Mouse (Mus musculus): ENCODE results near the gene Flnb. TPM values are rescaled to one million over a fixed set of nuclear protein-coding genes. Genes with fewer than 3 reads are reported as not detected.

Gene Flnb
- polyA plus RNA-seq, 1 experiment from 2014 or later = 32.4 TPM

- no peak overlapping the region for H3K9ac ChIP-seq
- no peaks in the 10 kb centered on the region for H3K36me3 ChIP-seq
- no peak overlapping the region for H3K27ac ChIP-seq
- no peaks in the 10 kb centered on the region for H3K4me1 ChIP-seq
- no peak for ATAC-seq (ENCODE audit: low FRiP score)
- H3K4me2 ChIP-seq (replicated peaks) = no peak overlapping the region
- H3K4me3 ChIP-seq = no peak overlapping the region
- H3K27me3 ChIP-seq = no peaks in the 10 kb centered on the region
- 96% methylated on average over 5 of the region's 5 CpGs for WGBS
- H3K9me3 ChIP-seq (replicated peaks) = no peaks in the 10 kb centered on the region
Observed at GRCm38 (mm10) chr14:7832440-7832783, 14.7 kb downstream of the Flnb start.

- Histone ChIP-seq H3K27me3 (no peaks in the 10 kb centered on the region), H3K4me3 (no peak overlapping the region), H3K4me1 (no peaks in the 10 kb centered on the region), H3K9me3 (replicated peaks) (no peaks in the 10 kb centered on the region), H3K27ac (no peak overlapping the region), H3K9ac (no peak overlapping the region), H3K4me2 (replicated peaks) (no peak overlapping the region), H3K36me3 (no peaks in the 10 kb centered on the region)
- 83% methylated on average over 4 of the region's 4 CpGs for WGBS
- ATAC-seq (ENCODE audit: low FRiP score) = no peak
Observed at GRCm38 (mm10) chr14:7833458-7833857, 15.7 kb downstream of the Flnb start.

DNA sequence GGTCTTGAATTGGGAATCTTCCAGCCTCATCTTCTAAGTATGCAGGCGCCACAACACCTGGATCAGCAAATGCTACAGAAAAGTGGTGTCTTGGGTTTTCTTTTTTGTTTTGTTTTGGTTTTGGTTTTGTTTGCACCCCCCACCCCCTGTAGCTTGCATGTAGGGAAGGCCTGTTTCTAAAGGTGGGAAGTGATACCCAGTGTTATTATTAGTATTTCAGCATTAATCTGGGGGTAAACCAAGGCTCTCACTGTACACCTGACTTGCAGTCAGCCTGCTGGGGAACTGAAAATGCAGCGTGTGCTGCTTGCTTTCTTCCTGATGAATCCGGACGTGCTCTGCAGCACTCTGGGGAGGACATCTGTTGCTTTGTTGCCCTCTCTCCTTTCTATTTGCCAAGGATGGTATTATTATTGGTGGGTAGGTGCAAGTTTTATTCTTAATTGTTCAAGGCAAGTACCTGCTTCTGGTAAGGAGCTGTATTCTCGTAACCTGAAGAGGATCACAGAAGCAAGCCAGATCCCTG, 20.9 kb downstream of the Flnb start:
- H3K27ac ChIP-seq = no peak overlapping the region
- no peak for ATAC-seq (ENCODE audit: low FRiP score)
- no peak overlapping the region for H3K4me2 ChIP-seq (replicated peaks)
- peaks cover 6% of the 10 kb centered on the region; the same call in 1 of the 2 replicates for H3K4me1 ChIP-seq
- no peaks in the 10 kb centered on the region; the same call in 1 of the 2 replicates for H3K36me3 ChIP-seq
- WGBS = 79% methylated on average over 5 of the region's 5 CpGs
- no peaks in the 10 kb centered on the region for H3K9me3 ChIP-seq (replicated peaks)
- no peak overlapping the region for H3K4me3 ChIP-seq
- no peaks in the 10 kb centered on the region for H3K27me3 ChIP-seq
- H3K9ac ChIP-seq = no peak overlapping the region

GRCm38 (mm10) chr14:7839950-7840514, 22.3 kb downstream of the Flnb start:
- Histone ChIP-seq H3K9me3 (replicated peaks) (no peaks in the 10 kb centered on the region), H3K4me3 (no peak overlapping the region), H3K9ac (no peak overlapping the region), H3K27me3 (no peaks in the 10 kb centered on the region), H3K27ac (no peak overlapping the region), H3K4me1 (peaks cover 6% of the 10 kb centered on the region; the same call in 1 of the 2 replicates), H3K4me2 (replicated peaks) (no peak overlapping the region), H3K36me3 (no peaks in the 10 kb centered on the region; the same call in 1 of the 2 replicates)
- no peak for ATAC-seq (ENCODE audit: low FRiP score)
- WGBS = 54% methylated on average over 8 of the region's 8 CpGs

GRCm38 (mm10) chr14:7842631-7843332, 25.0 kb downstream of the Flnb start:
- no peaks in the 10 kb centered on the region for H3K27me3 ChIP-seq
- WGBS = 76% methylated on average over 15 of the region's 15 CpGs
- H3K4me2 ChIP-seq (replicated peaks) = no peak overlapping the region
- no peak for ATAC-seq (ENCODE audit: low FRiP score)
- no peaks in the 10 kb centered on the region for H3K9me3 ChIP-seq (replicated peaks)
- no peak overlapping the region for H3K9ac ChIP-seq
- no peak overlapping the region for H3K4me3 ChIP-seq
- no peaks in the 10 kb centered on the region; the same call in 1 of the 2 replicates for H3K36me3 ChIP-seq
- no peak overlapping the region for H3K27ac ChIP-seq
- peaks cover 12% of the 10 kb centered on the region for H3K4me1 ChIP-seq

DNA sequence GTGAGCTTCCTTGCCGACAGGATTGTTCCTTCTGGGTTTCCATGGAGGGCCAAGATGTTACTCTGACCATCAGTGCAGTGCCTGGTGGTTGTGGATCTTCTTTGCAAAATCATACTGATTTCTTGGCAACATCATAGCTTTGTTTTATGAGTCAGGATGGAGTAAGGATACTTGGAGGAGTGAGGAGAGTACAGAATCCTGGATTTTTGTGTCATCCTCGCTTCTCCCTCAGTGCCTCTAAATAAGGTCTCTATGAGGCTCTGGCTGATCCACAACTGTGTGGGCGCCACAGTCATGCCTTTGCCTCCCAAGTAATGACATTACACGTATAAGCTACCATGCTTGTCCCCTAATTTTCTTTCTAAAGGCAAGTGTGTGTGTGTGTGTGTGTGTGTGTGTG, 28.9 kb downstream of the Flnb start:
- H3K4me2 ChIP-seq (replicated peaks) = no peak overlapping the region
- ATAC-seq (ENCODE audit: low FRiP score) = no peak
- H3K4me1 ChIP-seq = peaks cover 9% of the 10 kb centered on the region
- no peak overlapping the region for H3K4me3 ChIP-seq
- no peaks in the 10 kb centered on the region for H3K27me3 ChIP-seq
- no peaks in the 10 kb centered on the region for H3K36me3 ChIP-seq
- H3K9ac ChIP-seq = no peak overlapping the region
- WGBS = 83% methylated on average over 4 of the region's 4 CpGs
- H3K9me3 ChIP-seq (replicated peaks) = no peaks in the 10 kb centered on the region
- no peak overlapping the region for H3K27ac ChIP-seq

GRCm38 (mm10) chr14:7847746-7848232, 30.0 kb downstream of the Flnb start:
- 32% methylated on average over 5 of the region's 5 CpGs for WGBS
- Histone ChIP-seq H3K27me3 (no peaks in the 10 kb centered on the region), H3K4me1 (peaks cover 9% of the 10 kb centered on the region), H3K27ac (no peak overlapping the region), H3K4me2 (replicated peaks) (no peak overlapping the region), H3K36me3 (no peaks in the 10 kb centered on the region), H3K4me3 (no peak overlapping the region), H3K9me3 (replicated peaks) (no peaks in the 10 kb centered on the region), H3K9ac (no peak overlapping the region)
- ATAC-seq (ENCODE audit: low FRiP score) = peak; percentile 53; the same call in 1 of the 2 replicates

- Histone ChIP-seq H3K27ac (no peak overlapping the region), H3K4me2 (replicated peaks) (no peak overlapping the region), H3K4me1 (peaks cover 18% of the 10 kb centered on the region), H3K4me3 (no peak overlapping the region), H3K9me3 (replicated peaks) (no peaks in the 10 kb centered on the region), H3K36me3 (no peaks in the 10 kb centered on the region), H3K9ac (no peak overlapping the region), H3K27me3 (no peaks in the 10 kb centered on the region)
- ATAC-seq (ENCODE audit: low FRiP score) = no peak
- 82% methylated on average over 3 of the region's 3 CpGs for WGBS
Observed at GRCm38 (mm10) chr14:7850913-7851312, 33.2 kb downstream of the Flnb start.

- 11% methylated on average over 5 of the region's 5 CpGs for WGBS
- H3K27me3 ChIP-seq = no peaks in the 10 kb centered on the region
- no peaks in the 10 kb centered on the region for H3K9me3 ChIP-seq (replicated peaks)
- ATAC-seq (ENCODE audit: low FRiP score) = no peak
- H3K36me3 ChIP-seq = no peaks in the 10 kb centered on the region
- no peak overlapping the region for H3K9ac ChIP-seq
- H3K4me2 ChIP-seq (replicated peaks) = no peak overlapping the region
- H3K4me3 ChIP-seq = no peak overlapping the region
- peaks cover 18% of the 10 kb centered on the region for H3K4me1 ChIP-seq
- H3K27ac ChIP-seq = no peak overlapping the region
Observed at GRCm38 (mm10) chr14:7851543-7852065, 33.8 kb downstream of the Flnb start.

GRCm38 (mm10) chr14:7853691-7854090, 35.9 kb downstream of the Flnb start:
- Histone ChIP-seq H3K36me3 (no peaks in the 10 kb centered on the region), H3K27ac (no peak overlapping the region), H3K9ac (no peak overlapping the region), H3K4me3 (no peak overlapping the region), H3K4me1 (peaks cover 10% of the 10 kb centered on the region), H3K27me3 (no peaks in the 10 kb centered on the region), H3K4me2 (replicated peaks) (no peak overlapping the region), H3K9me3 (replicated peaks) (no peaks in the 10 kb centered on the region)
- peak; percentile 47; the same call in 1 of the 2 replicates for ATAC-seq (ENCODE audit: low FRiP score)
- WGBS = 61% methylated on average over 11 of the region's 11 CpGs

GRCm38 (mm10) chr14:7854366-7854765, 36.6 kb downstream of the Flnb start:
- H3K4me1 ChIP-seq = peaks cover 10% of the 10 kb centered on the region
- WGBS = 84% methylated on average over 6 of the region's 6 CpGs
- no peak overlapping the region for H3K4me3 ChIP-seq
- no peaks in the 10 kb centered on the region for H3K27me3 ChIP-seq
- H3K4me2 ChIP-seq (replicated peaks) = no peak overlapping the region
- H3K36me3 ChIP-seq = no peaks in the 10 kb centered on the region
- no peak for ATAC-seq (ENCODE audit: low FRiP score)
- H3K27ac ChIP-seq = no peak overlapping the region
- no peak overlapping the region for H3K9ac ChIP-seq
- H3K9me3 ChIP-seq (replicated peaks) = no peaks in the 10 kb centered on the region

GRCm38 (mm10) chr14:7855101-7855500, 37.3 kb downstream of the Flnb start:
- ATAC-seq (ENCODE audit: low FRiP score) = no peak
- H3K9ac ChIP-seq = no peak overlapping the region
- 63% methylated on average over 6 of the region's 6 CpGs for WGBS
- H3K27me3 ChIP-seq = no peaks in the 10 kb centered on the region
- H3K4me1 ChIP-seq = peaks cover 10% of the 10 kb centered on the region
- H3K36me3 ChIP-seq = no peaks in the 10 kb centered on the region
- H3K4me3 ChIP-seq = no peak overlapping the region
- H3K9me3 ChIP-seq (replicated peaks) = no peaks in the 10 kb centered on the region
- H3K4me2 ChIP-seq (replicated peaks) = no peak overlapping the region
- H3K27ac ChIP-seq = no peak overlapping the region

Data from hindbrain, embryonic 12.5 days (tissue).